9 mouse cellular contexts compared by ENCODE assay signal in the genomic region with DNA sequence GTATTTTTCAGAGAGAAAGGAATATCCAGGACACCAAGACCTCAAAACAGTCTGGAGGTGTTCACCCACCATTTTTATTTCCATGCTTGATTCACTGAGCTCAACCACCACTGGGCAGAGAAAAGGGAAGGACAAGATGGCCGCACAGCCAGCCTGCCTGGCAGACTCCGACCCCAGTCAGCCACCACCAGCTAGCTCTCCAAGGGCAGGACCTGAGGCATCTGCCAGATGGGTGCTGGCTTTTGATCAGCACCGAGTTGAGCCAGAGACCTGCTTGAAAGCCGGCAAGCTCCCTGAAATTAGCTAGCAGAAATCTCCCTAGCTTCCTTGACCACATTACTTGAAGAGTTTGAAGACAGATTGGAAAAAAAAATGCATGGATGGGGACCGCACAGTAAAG.
DNase-seq lines count a peak whose midpoint lies in the region; ATAC-seq and TF ChIP-seq lines count a peak whose summit lies in the region.
"Had no signal": no experiment of that assay in that cellular context is flagged by ENCODE, and none has a peak within 500 bp of the region (broad histone marks: within the 10 kb centered on the region; RNA-seq: fewer than 3 reads in every experiment).

No protein-coding gene starts in this region.

- 46% methylated on average over 5 of the region's 5 CpGs for WGBS in limb, embryonic 13.5 days

- DNase-seq in adrenal gland, adult 2 months, result peak; percentile 17
- no peak for DNase-seq in adrenal gland, postnatal 36 days
- DNase-seq in testis, postnatal 10 days (ENCODE audit: low spot score), result no peak
- DNase-seq in MN1 (ENCODE audit: low spot score), result no peak
- no peak for DNase-seq in embryo, embryonic 10 days (ENCODE audit: low spot score)
- no peak for DNase-seq in lung, postnatal 4 days
- DNase-seq: cerebellum, adult 18-20 months had no signal

- H3K4me1 ChIP-seq in testis, adult 2 months (ENCODE audit: control insufficient read depth, insufficient read depth, low read length), result peaks cover 6% of the 10 kb centered on the region
- H3K4me1 ChIP-seq in limb, embryonic 13.5 days, result peaks cover 53% of the 10 kb centered on the region

- no peak overlapping the region for H3K9ac ChIP-seq in limb, embryonic 13.5 days

- no peak for ATAC-seq in limb, embryonic 13.5 days (ENCODE audit: low FRiP score, low read depth)

- peak overlapping the region; percentile 72 for H3K4me2 ChIP-seq in limb, embryonic 13.5 days (replicated peaks)

- H3K27me3 ChIP-seq in testis, adult 2 months (ENCODE audit: control insufficient read depth, insufficient read depth, low read length), result no peaks in the 10 kb centered on the region
- no peaks in the 10 kb centered on the region for H3K27me3 ChIP-seq in limb, embryonic 13.5 days

- H3K9me3 ChIP-seq in limb, embryonic 13.5 days, result no peaks in the 10 kb centered on the region

- TF ChIP-seq CTCF in testis, adult 2 months (IDR thresholded peaks at IDR 0.05; ENCODE audit: control insufficient read depth, insufficient read depth, insufficient replicate concordance, low read depth, low read length), result no peak

- peak overlapping the region; percentile 19 for H3K27ac ChIP-seq in testis, adult 2 months (ENCODE audit: control insufficient read depth, insufficient read depth, low read depth, low read length)
- peak overlapping the region; percentile 99 for H3K27ac ChIP-seq in limb, embryonic 13.5 days

- H3K36me3 ChIP-seq in testis, adult 2 months (ENCODE audit: control insufficient read depth, insufficient read depth, low read length), result no peaks in the 10 kb centered on the region
- no peaks in the 10 kb centered on the region for H3K36me3 ChIP-seq in limb, embryonic 13.5 days

- no peak overlapping the region for H3K4me3 ChIP-seq in testis, adult 2 months (ENCODE audit: control insufficient read depth, low read depth, low read length)
- no peak overlapping the region for H3K4me3 ChIP-seq in limb, embryonic 13.5 days

- TF ChIP-seq POLR2A in testis, adult 2 months (IDR thresholded peaks at IDR 0.05; ENCODE audit: control insufficient read depth, low read depth, low read length), result no peak
